Mouse (Mus musculus) urinary bladder, postnatal 36 days (tissue): ENCODE measurements around the gene Gm45717.
"Not testable (repeated sequence)": the region's sequence is repeated elsewhere in the genome, so short reads cannot be mapped to it uniquely, and the experiment has no call there.

Experiments
- DNase-seq, 2 experiments: peaks; one replicate each; pipeline ENCODE4 v3.0.0; 2022; ENCODE audit warnings: low spot score in 2 of 2, mixed read lengths in 1 of 2

Gm45717 gene

GRCm38 (mm10) chr7:140968710-140969109, 13.0 kb upstream of the Gm45717 start:
- not testable (repeated sequence) for DNase-seq

- DNase-seq: no peak
Observed at GRCm38 (mm10) chr7:140967862-140968591, 12.3 kb upstream of the Gm45717 start.

GRCm38 (mm10) chr7:140966921-140967320, 11.2 kb upstream of the Gm45717 start, which contains the start of gene Ifitm1:
Gene Ifitm1 (plus strand): TSS chr7:140967221.
- DNase-seq: no peak

GRCm38 (mm10) chr7:140962733-140963132, 7.0 kb upstream of the Gm45717 start:
- no peak for DNase-seq

GRCm38 (mm10) chr7:140961416-140961815, 5.7 kb upstream of the Gm45717 start:
- DNase-seq: no peak

GRCm38 (mm10) chr7:140960026-140960425, 4.3 kb upstream of the Gm45717 start:
- DNase-seq: no peak

- no peak for DNase-seq
Observed at GRCm38 (mm10) chr7:140959181-140959901, 3.6 kb upstream of the Gm45717 start.

GRCm38 (mm10) chr7:140956556-140956869, 776 bp upstream of the Gm45717 start:
- DNase-seq: no peak

- no peak for DNase-seq
Observed at GRCm38 (mm10) chr7:140955342-140955741, 395 bp downstream of the Gm45717 start.

- no peak for DNase-seq
Observed at GRCm38 (mm10) chr7:140954733-140955071, 1.0 kb downstream of the Gm45717 start.

GRCm38 (mm10) chr7:140953800-140954732, 1.7 kb downstream of the Gm45717 start:
- DNase-seq: no peak

GRCm38 (mm10) chr7:140953133-140953532, 2.6 kb downstream of the Gm45717 start:
- DNase-seq: no peak

GRCm38 (mm10) chr7:140952441-140952840, 3.3 kb downstream of the Gm45717 start:
- DNase-seq: no peak

GRCm38 (mm10) chr7:140951765-140952164, 4.0 kb downstream of the Gm45717 start:
- no peak for DNase-seq

GRCm38 (mm10) chr7:140951051-140951450, 4.7 kb downstream of the Gm45717 start:
- no peak for DNase-seq

GRCm38 (mm10) chr7:140949824-140950530, 5.8 kb downstream of the Gm45717 start, which contains the start of gene Ifitm5:
Gene Ifitm5 (minus strand): TSS chr7:140950291.
- no peak for DNase-seq

- DNase-seq: no peak
Observed at GRCm38 (mm10) chr7:140949255-140949654, 6.5 kb downstream of the Gm45717 start.

GRCm38 (mm10) chr7:140948161-140948560, 7.6 kb downstream of the Gm45717 start:
- no peak for DNase-seq

- no peak for DNase-seq
Observed at GRCm38 (mm10) chr7:140946980-140947379, 8.8 kb downstream of the Gm45717 start.

- DNase-seq: no peak
Observed at GRCm38 (mm10) chr7:140946311-140946710, 9.4 kb downstream of the Gm45717 start.

GRCm38 (mm10) chr7:140945247-140945646, 10.5 kb downstream of the Gm45717 start:
- DNase-seq: no peak

GRCm38 (mm10) chr7:140944236-140944635, 11.5 kb downstream of the Gm45717 start:
- DNase-seq: no peak
